Mouse (Mus musculus) embryo, embryonic 11.5 days (tissue): Measurements from ENCODE around the gene Rsph9.

Source experiments
- DNase-seq: peaks from one replicate; pipeline ENCODE4 v3.0.0-alpha.2; 2012; ENCODE audit warnings: low read depth, low spot score

Gene Rsph9

GRCm38 (mm10) chr17:46139872-46140271, 4.1 kb downstream of the Rsph9 start:
- DNase-seq, result no peak

GRCm38 (mm10) chr17:46138563-46139236, 5.3 kb downstream of the Rsph9 start:
- no peak for DNase-seq

GRCm38 (mm10) chr17:46132862-46133261, 11.2 kb downstream of the Rsph9 start:
- no peak for DNase-seq

- DNase-seq, result peak; percentile 63
Measured at GRCm38 (mm10) chr17:46132058-46132718, 11.8 kb downstream of the Rsph9 start.

GRCm38 (mm10) chr17:46129741-46130498, 14.1 kb downstream of the Rsph9 start:
- no peak for DNase-seq

- DNase-seq, result no peak
Measured at GRCm38 (mm10) chr17:46127814-46128493, 16.1 kb downstream of the Rsph9 start.

- DNase-seq, result no peak
Measured at GRCm38 (mm10) chr17:46126608-46127007, 17.4 kb downstream of the Rsph9 start.

- no peak for DNase-seq
Measured at GRCm38 (mm10) chr17:46123953-46124700, 19.9 kb downstream of the Rsph9 start.

GRCm38 (mm10) chr17:46123285-46123684, 20.7 kb downstream of the Rsph9 start:
- no peak for DNase-seq

- DNase-seq, result no peak
Measured at GRCm38 (mm10) chr17:46122791-46123190, 21.2 kb downstream of the Rsph9 start.

GRCm38 (mm10) chr17:46119641-46120040, 24.4 kb downstream of the Rsph9 start:
- DNase-seq, result no peak

GRCm38 (mm10) chr17:46118423-46118850, 25.6 kb downstream of the Rsph9 start:
- no peak for DNase-seq

GRCm38 (mm10) chr17:46117623-46118422, 26.2 kb downstream of the Rsph9 start:
- DNase-seq, result no peak

- DNase-seq, result no peak
Measured at GRCm38 (mm10) chr17:46116881-46117280, 27.1 kb downstream of the Rsph9 start.

- DNase-seq, result no peak
Measured at GRCm38 (mm10) chr17:46116138-46116537, 27.9 kb downstream of the Rsph9 start.

- no peak for DNase-seq
Measured at GRCm38 (mm10) chr17:46115489-46115888, 28.5 kb downstream of the Rsph9 start.

- DNase-seq, result peak; percentile 61
Measured at GRCm38 (mm10) chr17:46110402-46111289, 33.4 kb downstream of the Rsph9 start, which contains the start of gene Mrps18a. Mrps18a (plus strand) TSS chr17:46110986.

- DNase-seq, result no peak
Measured at GRCm38 (mm10) chr17:46108286-46108685, 35.7 kb downstream of the Rsph9 start.

GRCm38 (mm10) chr17:46104487-46104886, 39.5 kb downstream of the Rsph9 start:
- peak; percentile 56 for DNase-seq
